Mouse (Mus musculus): ENCODE results near the gene AC124108.1.

DNA sequence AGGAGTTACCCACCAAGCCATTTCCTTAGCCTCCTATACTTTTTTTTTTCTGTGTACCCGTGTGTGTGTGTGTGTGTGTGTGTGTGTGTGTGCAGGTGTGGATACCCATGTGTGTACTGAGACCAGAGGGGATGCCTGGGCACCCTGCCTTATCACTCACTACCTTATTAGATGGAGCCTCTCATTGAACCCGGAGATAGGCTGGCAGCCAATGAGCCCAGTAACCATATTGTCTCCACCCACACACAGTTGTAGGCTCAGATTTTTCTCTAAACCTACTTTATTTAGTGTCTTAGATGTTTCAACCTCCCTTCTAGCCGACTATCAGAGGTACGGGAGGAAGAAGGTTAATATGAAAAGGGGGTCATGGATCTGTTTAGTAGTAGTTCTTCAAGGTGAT lies 5.0 kb upstream of the AC124108.1 start:
- TF ChIP-seq CTCF (IDR thresholded peaks at IDR 0.05; ENCODE audit: low read depth, low read length) (no peak), POLR2A (IDR thresholded peaks at IDR 0.05; ENCODE audit: extremely low read depth, insufficient read depth, low read length) (no peak)

Measured in liver, adult 2 months (tissue).